Mouse (Mus musculus) kidney, embryonic 16.5 days (tissue): Measurements from ENCODE around the gene Hoxd9. TPM values are rescaled to one million over a fixed set of nuclear protein-coding genes. Genes with fewer than 3 reads are reported as not detected.

Source experiments
- ATAC-seq: fragments of 200-750 bp; cut with Nextera tagmentation; 2 replicates; pipeline ENCODE4 v1.8.0; 2017; ENCODE audit warnings: moderate TSS enrichment; ENCODE audit not compliant: low FRiP score, low TSS enrichment
- H3K27ac ChIP-seq: fragments of 300-500 bp; sonication (generic); 2 replicates; pipeline ENCODE4 v1.5.1; 2014; ENCODE audit warnings: low read length
- H3K27me3 ChIP-seq: fragments of 300-500 bp; sonication (generic); 2 replicates; pipeline ENCODE4 v1.6.1; 2014; ENCODE audit warnings: low read length, control low read depth, mixed read lengths; ENCODE audit not compliant: insufficient read depth
- H3K36me3 ChIP-seq: fragments of 300-500 bp; sonication (generic); 2 replicates; pipeline ENCODE4 v1.6.1; 2014; ENCODE audit warnings: low read length, control low read depth, mixed read lengths; ENCODE audit not compliant: insufficient read depth
- H3K4me1 ChIP-seq: fragments of 300-500 bp; sonication (generic); 2 replicates; pipeline ENCODE4 v1.6.1; 2014; ENCODE audit warnings: low read length, control low read depth, mixed read lengths; ENCODE audit not compliant: insufficient read depth
- H3K4me2 ChIP-seq: fragments of 300-500 bp; sonication (generic); replicated peaks from 2 replicates; pipeline ENCODE4 v1.6.1; 2014; ENCODE audit warnings: low read depth, low read length
- H3K4me3 ChIP-seq: fragments of 300-500 bp; sonication (generic); 2 replicates; pipeline ENCODE4 v1.5.1; 2014; ENCODE audit warnings: mild to moderate bottlenecking, low read length
- H3K9ac ChIP-seq: fragments of 300-500 bp; sonication (generic); replicated peaks from 2 replicates; pipeline ENCODE4 v1.6.1; 2014; ENCODE audit warnings: low read length
- H3K9me3 ChIP-seq: fragments of 300-500 bp; sonication (generic); 2 replicates; pipeline ENCODE4 v1.6.1; 2016; ENCODE audit warnings: low read length, control low read depth
- WGBS: fragments of 180-500 bp; shearing (Covaris S2); extraction: QIAGEN DNeasy Blood & Tissue Kit; methylation state at CpG from one replicate; pipeline ENCODE4 v1.1.7; 2014; 5-methylcytosine and 5-hydroxymethylcytosine counted together
- polyA plus RNA-seq: library from polyadenylated mRNA; unstranded; fragments of >200 nt; fragmentation: Nextera tagmentation; extraction: Ambion mirVana; gene quantifications from 2 replicates; pipeline ENCODE4 v1.2.1, GENCODE M21; 2015

Hoxd9 gene
- polyA plus RNA-seq, 1 experiment from 2014 or later = 38.4 TPM

DNA sequence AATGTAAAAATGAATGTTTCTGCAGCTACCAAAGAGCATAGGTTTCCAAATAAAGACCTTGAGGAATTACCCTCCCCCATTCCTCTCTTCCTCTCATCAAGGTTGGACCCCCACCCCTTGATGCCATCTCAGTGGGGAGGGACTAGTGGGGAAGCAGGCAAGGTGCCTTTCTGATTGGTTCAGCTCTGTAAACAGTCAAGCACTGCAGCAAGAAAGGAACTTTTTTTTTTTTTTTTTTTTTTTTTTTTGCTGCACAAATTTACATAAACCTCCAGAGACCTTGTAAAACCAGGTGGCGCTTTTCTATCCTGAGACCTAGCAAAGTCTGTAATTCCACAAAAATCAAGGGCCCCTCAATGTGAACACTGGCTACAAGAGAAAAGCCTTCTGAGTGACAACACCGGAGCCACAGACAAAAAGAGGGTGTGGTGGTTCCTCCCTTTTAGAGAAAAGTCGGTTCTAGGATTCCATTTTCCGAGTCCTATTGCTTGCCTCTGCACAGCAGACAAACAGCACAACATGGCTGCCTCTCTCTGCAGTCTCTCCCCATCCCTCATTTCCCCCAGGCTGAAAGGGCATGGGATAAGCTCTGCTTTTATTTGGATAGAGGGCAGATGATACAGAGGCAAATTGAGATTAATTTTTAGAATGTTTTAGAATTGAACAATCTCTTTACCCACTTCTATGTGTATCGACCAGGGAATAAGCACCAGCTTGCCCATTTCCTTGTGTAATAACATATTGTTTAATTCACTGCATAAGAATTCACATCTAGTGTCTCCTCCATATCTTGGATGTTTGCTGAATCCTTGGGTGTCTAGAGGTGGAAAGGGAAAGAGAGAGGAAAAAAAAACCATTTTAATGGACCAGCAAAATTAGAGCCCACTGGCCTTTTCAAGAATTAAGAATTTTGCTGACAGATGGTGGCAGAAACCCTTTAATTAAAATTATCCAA, 12.2 kb downstream of the Hoxd9 start:
- WGBS = 21% methylated on average over 5 of the region's 5 CpGs
- peak overlapping the region; percentile 61 for H3K9ac ChIP-seq
- ATAC-seq = no peak
- H3K4me3 ChIP-seq = peak overlapping the region; percentile 9
- no peaks in the 10 kb centered on the region for H3K27me3 ChIP-seq
- peak overlapping the region; percentile 72 for H3K4me2 ChIP-seq
- peaks cover 34% of the 10 kb centered on the region for H3K4me1 ChIP-seq
- H3K27ac ChIP-seq = peak overlapping the region; percentile 99
- H3K9me3 ChIP-seq = no peaks in the 10 kb centered on the region
- H3K36me3 ChIP-seq = no peaks in the 10 kb centered on the region

DNA sequence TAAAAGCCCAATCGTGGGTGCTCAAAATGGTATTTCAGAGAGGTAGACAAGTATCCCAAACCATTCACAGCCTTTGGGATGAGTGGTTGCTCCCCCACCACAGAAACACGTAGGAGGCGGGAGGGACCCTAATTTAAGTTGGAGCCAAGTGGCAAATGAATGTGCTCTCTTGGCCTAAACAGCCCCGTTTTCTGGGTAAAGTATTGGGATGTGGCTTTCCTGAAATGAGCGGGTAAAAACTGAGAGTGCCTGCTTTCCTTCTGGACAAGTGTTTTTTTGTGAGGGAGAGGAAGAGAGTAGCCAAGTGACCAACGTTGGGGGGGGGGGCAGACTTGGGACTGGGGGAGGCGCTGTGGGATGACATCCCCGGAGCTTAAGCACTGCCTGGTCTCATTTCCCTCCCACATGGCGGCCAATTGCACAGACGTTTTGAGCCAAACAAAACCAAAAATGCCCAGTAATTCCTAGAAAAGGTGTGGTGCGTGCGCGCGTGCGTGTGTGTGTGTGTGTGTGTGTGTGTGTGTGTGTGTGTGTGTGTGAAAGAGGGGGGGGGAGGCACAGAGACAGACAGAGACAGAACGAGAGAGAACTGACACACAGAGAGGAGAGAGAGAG, 13.5 kb downstream of the Hoxd9 start:
- Histone ChIP-seq H3K4me3 (peak overlapping the region; percentile 97), H3K27ac (peak overlapping the region; percentile 99)
- WGBS = under 1% methylated on average over 16 of the region's 16 CpGs

DNA sequence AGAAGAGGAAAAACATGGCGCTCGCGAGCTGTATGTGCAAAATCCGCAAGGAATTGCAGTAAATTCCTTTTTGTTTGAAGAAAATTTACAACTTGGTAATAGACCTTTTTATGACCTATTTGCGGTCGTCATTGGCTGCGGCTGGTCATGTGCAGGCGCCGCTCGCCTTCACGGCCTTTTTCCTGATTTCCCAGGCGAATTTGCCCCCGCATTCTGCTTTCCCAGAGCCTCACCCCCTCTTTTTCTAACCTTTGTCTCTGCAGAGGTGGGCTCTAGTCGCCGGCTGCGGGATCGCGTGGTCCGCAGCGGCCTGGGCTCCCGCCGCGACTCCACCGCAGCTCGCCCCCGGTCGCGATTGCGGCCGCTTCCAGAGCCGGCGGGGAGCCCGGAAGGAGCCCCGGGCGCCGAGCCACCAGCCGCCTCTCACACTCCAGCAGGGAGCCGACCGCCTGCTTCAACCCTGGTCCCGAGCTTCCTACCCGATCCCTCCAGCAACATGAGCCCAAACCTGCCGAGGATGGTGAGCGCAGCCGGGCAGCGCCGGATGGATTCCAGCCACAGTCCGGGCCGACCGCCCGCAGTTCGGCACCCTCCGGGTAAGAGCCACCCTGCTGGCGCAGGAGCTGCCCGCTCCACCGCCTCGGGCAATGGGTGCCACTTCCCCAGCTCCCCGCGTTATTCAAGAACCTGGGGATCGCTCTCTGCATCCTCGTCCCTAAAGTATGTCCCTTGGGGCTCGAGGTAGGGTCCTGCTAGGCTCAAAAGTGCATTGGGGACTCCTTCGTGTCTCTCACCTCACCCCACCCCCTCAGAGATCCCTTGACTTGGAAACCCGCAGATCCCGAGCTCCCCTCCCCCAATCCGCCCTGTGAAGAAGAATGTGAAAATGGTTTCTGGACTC, 14.4 kb downstream of the Hoxd9 start, which contains the start of the genes Hoxd3 and Hoxd4:
Gene Hoxd3 (plus strand): TSS at position 207 of the 901 bp plus-strand sequence.
Gene Hoxd4 (plus strand): TSS at position 209 of the 901 bp plus-strand sequence.
- peak within 1 kb of the TSS; percentile 99 for H3K9ac ChIP-seq
- H3K27ac ChIP-seq = peak within 1 kb of the TSS; percentile 99
- peak; percentile 3 for ATAC-seq
- H3K9me3 ChIP-seq = no peaks in the 10 kb centered on the region
- peak within 1 kb of the TSS; percentile 63 for H3K4me2 ChIP-seq
- H3K4me3 ChIP-seq = peak within 1 kb of the TSS; percentile 97
- H3K4me1 ChIP-seq = peaks cover 50% of the 10 kb centered on the region
- H3K36me3 ChIP-seq = no peaks in the 10 kb centered on the region
- no peaks in the 10 kb centered on the region for H3K27me3 ChIP-seq
- WGBS = under 1% methylated on average over 65 of the region's 65 CpGs

More for the DNA sequence above, 13.5 kb downstream of the Hoxd9 start:
- no peaks in the 10 kb centered on the region for H3K9me3 ChIP-seq
- peak overlapping the region; percentile 63 for H3K4me2 ChIP-seq
- peaks cover 40% of the 10 kb centered on the region for H3K4me1 ChIP-seq
- H3K36me3 ChIP-seq = no peaks in the 10 kb centered on the region
- no peak for ATAC-seq
- H3K27me3 ChIP-seq = no peaks in the 10 kb centered on the region
- peak overlapping the region; percentile 99 for H3K9ac ChIP-seq

DNA sequence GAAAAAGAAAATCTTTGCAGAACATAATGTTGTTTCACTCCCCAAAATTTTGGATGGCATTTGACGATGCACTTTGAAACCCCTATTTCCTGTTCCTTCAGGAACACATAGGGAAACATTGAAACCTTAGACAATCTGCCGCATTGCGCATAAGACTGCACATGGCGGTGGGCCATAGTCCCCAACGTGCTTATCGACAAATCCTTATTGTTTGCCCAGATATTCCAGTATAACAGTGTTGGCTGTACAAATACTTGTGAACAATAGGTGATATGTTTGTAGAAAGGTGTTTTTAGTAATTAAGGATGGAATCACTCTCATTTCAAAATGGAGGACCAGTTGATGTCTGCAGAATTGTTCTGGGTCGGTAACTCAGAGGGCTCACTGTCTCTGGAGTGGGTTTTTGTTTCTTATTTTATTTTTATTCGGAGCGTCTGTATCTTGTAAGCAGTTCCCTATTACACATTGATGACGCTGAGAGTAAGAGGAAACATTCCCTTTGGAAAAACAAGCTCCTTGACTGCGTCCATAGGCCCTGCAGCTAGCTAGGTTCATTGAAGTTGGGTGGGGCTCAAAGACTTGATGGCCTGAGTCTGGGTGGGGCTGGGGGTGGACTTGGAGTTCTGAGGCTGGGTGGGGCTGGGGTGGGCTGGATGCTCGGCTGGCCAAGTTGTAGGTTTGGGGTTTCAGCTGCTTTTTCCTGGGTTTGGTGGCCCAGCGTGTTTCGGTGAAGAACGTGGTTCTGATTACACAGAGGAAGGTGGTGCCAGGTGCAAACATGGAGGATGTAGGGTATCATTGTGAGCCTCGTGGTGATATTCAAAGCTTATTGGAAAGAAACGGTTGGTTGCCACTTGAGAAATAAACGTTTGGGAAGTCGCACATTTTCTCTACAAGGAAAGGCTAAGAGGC, 16.0 kb downstream of the Hoxd9 start:
- 5% methylated on average over 19 of the region's 19 CpGs for WGBS
- H3K27me3 ChIP-seq = no peaks in the 10 kb centered on the region
- H3K36me3 ChIP-seq = no peaks in the 10 kb centered on the region
- H3K9ac ChIP-seq = peak overlapping the region; percentile 99
- ATAC-seq = no peak; the same call in 1 of the 2 replicates
- peaks cover 49% of the 10 kb centered on the region for H3K4me1 ChIP-seq
- no peaks in the 10 kb centered on the region for H3K9me3 ChIP-seq
- H3K4me2 ChIP-seq = peak overlapping the region; percentile 63
- peak overlapping the region; percentile 97 for H3K4me3 ChIP-seq
- H3K27ac ChIP-seq = peak overlapping the region; percentile 99

DNA sequence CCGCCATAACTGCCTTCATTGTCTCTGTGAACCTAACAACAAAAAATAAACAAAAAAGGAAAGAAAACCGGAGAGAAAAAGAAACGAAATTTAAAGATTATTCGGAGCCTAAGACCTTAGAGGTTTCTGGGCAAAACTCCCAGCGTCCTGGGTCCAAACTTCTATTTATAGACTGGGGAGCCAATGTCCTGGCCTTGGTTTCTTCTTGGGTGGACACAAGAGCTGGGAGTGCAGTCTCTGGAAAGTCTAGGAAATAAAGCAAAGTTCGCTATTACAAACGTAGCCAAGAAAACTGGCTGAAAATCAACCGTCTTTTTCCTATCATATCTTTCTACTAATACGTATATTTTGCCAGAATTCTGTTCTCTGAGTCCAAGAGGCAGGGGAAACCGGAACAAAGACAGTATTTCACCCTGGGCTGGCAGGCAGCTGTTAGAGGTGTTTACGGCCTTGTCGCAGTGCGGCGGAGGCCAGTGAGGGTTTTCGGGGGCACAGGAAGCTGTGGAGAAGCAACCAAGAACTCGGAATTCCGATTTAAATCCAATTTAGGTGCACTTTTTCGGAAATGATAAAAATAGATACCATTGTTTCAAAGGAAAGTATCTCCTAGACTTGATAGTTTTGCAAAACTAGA, 16.7 kb downstream of the Hoxd9 start:
- Histone ChIP-seq H3K4me2 (peak overlapping the region; percentile 63), H3K27me3 (no peaks in the 10 kb centered on the region), H3K9ac (peak overlapping the region; percentile 99), H3K36me3 (no peaks in the 10 kb centered on the region), H3K27ac (peak overlapping the region; percentile 99), H3K9me3 (no peaks in the 10 kb centered on the region), H3K4me3 (peak overlapping the region; percentile 97), H3K4me1 (peaks cover 48% of the 10 kb centered on the region)
- WGBS = 3% methylated on average over 18 of the region's 18 CpGs
- ATAC-seq = no peak

DNA sequence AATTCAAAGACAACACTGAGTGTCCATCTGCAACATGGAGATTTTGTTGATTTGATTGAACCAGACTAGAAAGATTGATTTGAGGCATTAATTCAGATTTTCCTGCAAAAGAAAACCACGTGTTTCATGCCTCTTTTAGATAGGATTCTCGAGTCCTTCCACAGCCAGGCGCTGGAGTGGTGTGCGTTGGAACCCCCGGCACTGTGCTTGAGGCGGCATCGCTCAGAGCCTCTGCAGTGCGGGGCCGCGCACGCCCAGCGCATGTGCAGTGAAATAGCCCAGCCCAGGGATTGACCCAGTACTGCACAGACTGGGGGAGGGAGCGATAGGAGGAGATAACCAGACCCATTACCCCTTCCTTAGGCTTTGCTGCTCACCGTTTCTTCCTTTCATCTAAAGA, 17.4 kb downstream of the Hoxd9 start:
- Histone ChIP-seq H3K9me3 (no peaks in the 10 kb centered on the region), H3K4me2 (peak overlapping the region; percentile 63), H3K9ac (peak overlapping the region; percentile 99), H3K4me3 (peak overlapping the region; percentile 97), H3K36me3 (no peaks in the 10 kb centered on the region), H3K27ac (peak overlapping the region; percentile 99), H3K4me1 (peaks cover 48% of the 10 kb centered on the region), H3K27me3 (no peaks in the 10 kb centered on the region)
- 1% methylated on average over 14 of the region's 14 CpGs for WGBS
- ATAC-seq = peak; percentile 84

DNA sequence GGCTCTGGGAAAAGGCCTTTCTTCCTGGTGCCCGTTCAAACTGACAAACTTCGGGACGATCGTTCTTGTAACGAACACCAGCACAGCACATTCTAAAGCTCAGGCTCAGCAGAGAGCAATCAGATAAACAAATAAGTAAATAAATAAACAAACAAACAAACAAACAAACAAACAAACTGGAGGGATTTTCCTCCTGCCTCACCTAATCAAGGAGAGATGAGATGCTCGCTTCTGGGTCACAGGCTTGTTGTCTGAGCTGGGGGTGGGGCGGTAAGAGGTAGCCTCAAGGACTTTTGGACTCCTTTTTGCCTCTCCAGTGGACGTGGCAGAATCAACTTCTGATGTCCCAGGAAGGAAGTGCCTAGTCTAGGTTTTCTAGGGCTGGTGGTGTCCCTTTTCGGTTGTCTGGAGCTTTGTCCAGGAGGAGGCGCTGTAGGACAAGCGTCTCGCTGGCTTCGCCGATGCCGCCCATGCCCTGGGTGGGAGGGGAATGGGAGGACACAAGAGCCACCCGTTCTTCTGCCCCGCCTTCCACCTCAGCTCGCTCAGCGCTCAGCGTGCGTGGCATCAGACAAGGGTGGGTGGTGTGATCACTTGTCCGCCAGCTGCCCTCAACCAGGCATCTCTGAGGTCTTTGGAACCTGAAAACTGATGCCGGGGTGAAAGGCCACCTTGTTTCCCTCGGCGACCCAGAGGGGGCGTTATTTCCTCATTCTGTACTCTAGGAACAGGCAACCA, 18.1 kb downstream of the Hoxd9 start:
- Histone ChIP-seq H3K4me2 (peak overlapping the region; percentile 63), H3K36me3 (no peaks in the 10 kb centered on the region), H3K27ac (peak overlapping the region; percentile 99), H3K9me3 (no peaks in the 10 kb centered on the region), H3K27me3 (no peaks in the 10 kb centered on the region), H3K4me1 (peaks cover 48% of the 10 kb centered on the region), H3K4me3 (peak overlapping the region; percentile 97), H3K9ac (peak overlapping the region; percentile 99)
- peak; percentile 77 for ATAC-seq
- WGBS = 3% methylated on average over 26 of the region's 26 CpGs

DNA sequence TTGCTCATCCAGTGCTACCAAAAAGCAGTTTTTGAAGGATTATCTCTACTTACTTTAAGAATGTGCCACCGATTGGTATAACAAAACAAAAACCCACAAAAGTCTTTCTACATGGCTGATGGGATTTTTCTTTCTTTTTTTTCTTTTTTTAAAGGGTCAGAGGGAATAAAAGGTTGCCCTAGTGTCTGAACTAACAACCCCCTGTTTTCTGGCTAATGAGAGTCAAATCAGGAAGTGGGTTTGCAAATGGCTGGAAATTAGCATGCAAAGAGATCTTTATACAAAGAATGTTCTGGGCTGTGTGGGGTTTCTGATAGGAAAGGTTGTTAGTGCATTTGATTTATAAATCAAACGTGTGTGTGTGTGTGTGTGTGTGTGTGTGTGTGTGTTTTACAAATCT, 22.9 kb downstream of the Hoxd9 start:
- no peak overlapping the region for H3K4me3 ChIP-seq
- no peaks in the 10 kb centered on the region for H3K27me3 ChIP-seq
- ATAC-seq = no peak
- 26% methylated on average over 2 of the region's 2 CpGs for whole genome bisulfite sequencing
- 0 out of 2 replicates have a peak overlapping the region, but pooled peaks have one; percentile 45 for H3K4me2 ChIP-seq
- peaks cover 86% of the 10 kb centered on the region for H3K4me1 ChIP-seq
- H3K27ac ChIP-seq = no peak overlapping the region
- no peaks in the 10 kb centered on the region for H3K36me3 ChIP-seq
- no peaks in the 10 kb centered on the region for H3K9me3 ChIP-seq
- no peak overlapping the region for H3K9ac ChIP-seq
